Mouse (Mus musculus): ENCODE data around the gene Ccdc84.
A peak's percentile ranks its signal among the peaks of the same experiment; 100 is the strongest.
"Not testable (repeated sequence)": the region's sequence is repeated elsewhere in the genome, so short reads cannot be mapped to it uniquely, and the experiment has no call there.

Ccdc84 gene

DNA sequence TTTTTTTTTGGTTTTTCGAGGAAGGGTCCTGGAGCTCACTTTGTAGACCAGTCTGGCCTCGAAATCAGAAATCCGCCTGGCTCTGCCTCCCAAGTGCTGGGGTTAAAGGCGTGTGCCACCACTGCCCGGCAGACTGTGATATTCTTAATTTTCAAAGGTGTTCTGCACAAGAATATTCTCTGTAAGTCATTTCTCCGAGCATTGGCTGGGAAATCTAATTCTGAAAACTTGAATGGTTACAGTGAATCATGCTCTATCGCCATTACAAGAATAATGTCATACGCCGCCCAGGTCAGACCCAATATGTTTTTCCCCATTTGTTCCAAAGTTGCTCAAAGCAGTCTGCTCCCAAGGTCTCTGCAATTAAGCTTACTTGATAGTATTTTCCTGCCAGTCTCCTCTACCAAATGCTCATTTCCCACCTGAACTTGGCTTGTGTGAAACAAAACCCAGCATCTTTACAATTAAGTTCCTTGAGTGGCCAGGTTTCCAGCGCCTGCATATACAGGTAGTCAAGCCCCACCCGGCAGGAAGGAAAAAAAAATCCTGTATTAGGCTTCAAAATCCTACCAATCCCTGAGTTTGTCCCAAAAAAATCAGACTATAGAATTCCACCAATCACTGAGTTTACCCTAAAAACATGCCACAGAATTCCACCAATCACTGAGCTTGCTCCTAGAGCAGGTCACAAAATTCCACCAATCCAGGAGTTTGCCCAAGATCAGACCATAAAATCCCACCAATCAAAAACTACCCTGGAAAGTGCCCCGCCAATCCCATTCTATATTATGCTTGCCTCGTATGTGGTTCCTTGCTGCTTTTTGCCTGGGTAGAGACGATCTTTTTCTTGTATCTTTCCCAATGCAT, at the start of gene Ccdc84:
Ccdc84 (minus strand) TSS at position 51 of the 867 bp plus-strand sequence.
- DNase-seq: no peak

- peak; percentile 28 to 52 for DNase-seq
Measured at GRCm38 (mm10) chr9:44461950-44462349, 43.6 kb upstream of the Ccdc84 start.

GRCm38 (mm10) chr9:44457035-44457742, 38.8 kb upstream of the Ccdc84 start:
- DNase-seq: no peak

- DNase-seq: no peak
Measured at GRCm38 (mm10) chr9:44454891-44455220, 36.5 kb upstream of the Ccdc84 start, which contains the start of gene Upk2. Gene Upk2, minus strand, starts transcription at chr9:44454976.

DNA sequence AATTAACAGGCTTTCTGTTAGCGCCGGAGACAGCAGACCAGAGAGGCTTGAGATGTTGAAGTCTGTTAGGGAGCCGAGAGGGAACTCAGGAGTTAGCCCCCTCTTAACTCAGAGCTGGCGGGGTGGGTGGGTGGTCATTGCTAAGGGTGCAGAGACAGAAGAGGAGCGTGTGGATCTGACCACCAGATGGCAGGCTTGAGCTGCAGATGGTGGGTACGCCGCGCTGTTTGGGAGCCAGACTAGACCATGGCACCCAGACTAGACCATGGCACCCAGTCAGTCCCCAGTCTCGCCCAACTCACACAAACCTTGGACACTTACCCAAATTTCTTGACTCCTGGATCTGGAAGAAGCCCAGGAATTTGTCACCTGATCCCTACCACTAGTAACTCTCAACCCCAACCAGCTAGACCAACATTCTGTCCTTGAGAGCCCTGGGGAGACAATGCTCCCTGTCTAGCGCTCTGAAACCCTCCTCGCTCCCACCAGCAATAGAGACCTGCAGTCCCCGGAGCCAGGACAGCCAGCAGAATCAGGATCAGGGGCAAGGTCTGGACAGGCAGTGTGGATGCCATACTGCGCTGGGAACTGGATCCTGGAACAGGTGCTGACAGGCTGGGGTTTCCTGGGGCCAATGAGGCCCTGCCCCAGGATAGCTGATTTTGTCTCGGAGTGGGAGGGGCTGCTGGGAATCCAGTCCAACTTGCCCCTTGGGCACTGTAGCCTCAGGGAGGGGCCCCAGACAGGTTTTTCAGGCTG, 35.9 kb upstream of the Ccdc84 start:
- DNase-seq: peak; percentile 92

GRCm38 (mm10) chr9:44450387-44450786, 32.0 kb upstream of the Ccdc84 start:
- DNase-seq: peak; percentile 61 to 66

- DNase-seq: not testable (repeated sequence)
Measured at GRCm38 (mm10) chr9:44444402-44445025, 26.1 kb upstream of the Ccdc84 start.

GRCm38 (mm10) chr9:44440961-44441360, 22.6 kb upstream of the Ccdc84 start, which contains the start of gene Foxr1:
Gene Foxr1, minus strand, starts transcription at chr9:44441136.
- DNase-seq: no peak

- peak; percentile 66 to 67 for DNase-seq
Measured at GRCm38 (mm10) chr9:44435747-44436146, 17.4 kb upstream of the Ccdc84 start.

GRCm38 (mm10) chr9:44432577-44433185, 14.3 kb upstream of the Ccdc84 start:
- DNase-seq: no peak

GRCm38 (mm10) chr9:44423576-44423975, 5.2 kb upstream of the Ccdc84 start:
- no peak for DNase-seq

GRCm38 (mm10) chr9:44420280-44420898, 2.0 kb upstream of the Ccdc84 start:
- peak; percentile 22 to 26 for DNase-seq

DNA sequence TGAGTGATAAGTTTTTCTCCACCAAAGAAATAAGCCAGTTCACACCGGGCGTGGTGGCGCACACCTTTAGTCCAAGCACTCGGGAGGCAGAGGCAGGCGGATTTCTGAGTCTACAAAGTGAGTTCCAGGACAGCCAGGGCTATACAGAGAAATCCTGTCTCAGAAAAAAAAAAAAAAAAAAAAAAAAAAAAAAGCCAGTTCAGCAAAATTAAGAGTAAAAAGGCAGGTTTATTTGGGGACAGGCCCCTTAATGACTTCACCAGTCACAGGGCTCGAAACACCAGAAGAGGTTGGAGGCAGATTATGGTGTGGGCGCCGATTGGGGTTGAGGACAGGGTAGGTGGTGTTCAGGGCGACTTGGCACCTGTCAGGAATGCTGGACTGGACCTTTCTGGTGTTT, 1.4 kb upstream of the Ccdc84 start:
- DNase-seq: not testable (repeated sequence)

DNA sequence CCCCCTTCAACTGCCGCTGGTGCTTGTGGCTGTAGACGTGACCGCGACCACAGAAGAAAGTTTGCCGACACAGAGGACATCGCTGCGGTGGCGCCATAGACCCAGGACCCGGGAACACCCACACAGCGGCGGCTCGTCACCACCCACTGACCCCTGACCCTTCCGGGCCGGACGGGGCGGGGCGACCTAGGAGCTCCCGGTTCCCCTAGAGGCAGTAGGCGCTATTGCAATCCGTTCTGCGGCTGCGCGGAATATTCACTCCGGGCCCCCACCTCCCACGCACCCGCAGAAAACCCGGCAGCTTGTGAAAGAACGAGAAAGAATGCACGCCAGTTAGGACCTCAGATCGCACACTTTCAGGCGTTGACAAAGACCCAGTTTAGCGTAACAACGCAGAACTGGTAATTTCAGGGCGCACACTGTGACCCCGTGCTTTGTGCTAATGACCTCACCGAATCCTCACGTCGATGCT, 441 bp downstream of the Ccdc84 start:
- DNase-seq: peak; percentile 95

DNA sequence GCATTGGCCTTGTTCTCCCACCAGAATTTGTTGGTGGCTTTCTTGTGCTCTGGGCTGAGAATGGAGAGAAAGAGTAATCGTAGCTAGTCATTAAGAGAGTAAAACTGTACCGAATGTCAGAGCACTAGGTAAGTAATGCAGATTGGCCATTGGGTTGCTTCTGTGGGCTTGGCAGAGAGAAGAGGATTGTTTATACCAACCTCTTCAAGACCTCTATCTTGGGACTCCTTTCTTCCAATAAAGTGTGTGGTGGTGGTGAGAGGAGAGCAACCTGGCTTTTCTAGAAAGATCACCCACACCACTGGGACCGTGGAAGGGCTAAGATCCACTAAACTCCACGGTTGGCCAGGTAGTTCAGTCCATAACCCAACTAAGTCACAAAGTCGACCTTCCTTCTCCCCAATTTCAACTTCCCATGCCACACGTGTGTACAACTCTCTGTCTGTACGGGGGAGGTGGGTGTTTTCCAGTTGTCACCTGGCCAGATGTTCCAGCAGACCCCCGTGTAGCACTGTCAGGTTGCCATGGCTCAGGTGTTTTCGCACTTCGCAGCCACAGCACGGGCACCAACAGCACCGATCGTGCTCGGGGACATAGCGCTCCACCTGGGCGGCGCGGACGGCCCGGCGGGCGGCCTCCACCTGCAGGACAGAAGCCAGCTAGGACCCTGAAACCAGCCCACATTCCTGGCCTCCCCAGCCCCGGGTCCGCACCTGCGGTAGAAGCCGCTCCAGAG, 1.0 kb downstream of the Ccdc84 start:
- DNase-seq: no peak

- no peak for DNase-seq
Measured at GRCm38 (mm10) chr9:44412781-44413180, 5.6 kb downstream of the Ccdc84 start.

- DNase-seq: no peak
Measured at GRCm38 (mm10) chr9:44412306-44412705, 6.1 kb downstream of the Ccdc84 start.

- no peak for DNase-seq
Measured at GRCm38 (mm10) chr9:44411601-44412130, 6.7 kb downstream of the Ccdc84 start.

- no peak for DNase-seq
Measured at GRCm38 (mm10) chr9:44410647-44411336, 7.6 kb downstream of the Ccdc84 start.

DNA sequence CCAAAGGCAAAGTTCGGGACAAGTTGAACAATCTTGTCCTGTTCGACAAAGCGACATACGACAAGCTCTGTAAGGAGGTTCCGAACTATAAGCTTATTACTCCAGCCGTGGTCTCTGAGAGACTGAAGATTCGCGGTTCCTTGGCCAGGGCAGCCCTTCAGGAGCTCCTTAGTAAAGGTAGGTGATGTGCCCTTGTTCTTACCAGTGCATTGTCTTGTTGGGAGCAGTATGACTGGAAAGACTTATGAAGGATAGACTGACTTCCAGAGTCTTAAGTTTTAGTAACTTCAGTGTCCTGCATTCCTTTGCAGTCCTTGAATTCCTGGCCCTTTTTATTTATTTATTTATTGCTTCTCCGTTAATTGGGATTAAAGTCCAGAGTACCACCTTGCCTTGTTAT, 9.7 kb downstream of the Ccdc84 start:
- DNase-seq: not testable (repeated sequence)
